Mouse (Mus musculus): ENCODE data around the gene Lama4.

The Lama4 gene

GRCm38 (mm10) chr10:38994719-38995450 lies 29.6 kb downstream of the Lama4 start:
- DNase-seq: no peak

GRCm38 (mm10) chr10:38995896-38996295 lies 30.6 kb downstream of the Lama4 start:
- no peak for DNase-seq

GRCm38 (mm10) chr10:39000951-39001350 lies 35.6 kb downstream of the Lama4 start:
- DNase-seq: no peak

- DNase-seq: no peak
Observed at GRCm38 (mm10) chr10:39002521-39002920, 37.2 kb downstream of the Lama4 start.

GRCm38 (mm10) chr10:39003520-39003919 lies 38.2 kb downstream of the Lama4 start:
- DNase-seq: no peak

- no peak for DNase-seq
Observed at GRCm38 (mm10) chr10:39005494-39005893, 40.2 kb downstream of the Lama4 start.

GRCm38 (mm10) chr10:39006433-39007105 lies 41.3 kb downstream of the Lama4 start:
- DNase-seq: no peak

- no peak for DNase-seq
Observed at GRCm38 (mm10) chr10:39014836-39015235, 49.5 kb downstream of the Lama4 start.

- DNase-seq: no peak
Observed at GRCm38 (mm10) chr10:39017986-39018385, 52.7 kb downstream of the Lama4 start.

- no peak for DNase-seq
Observed at GRCm38 (mm10) chr10:39018635-39019034, 53.3 kb downstream of the Lama4 start.

GRCm38 (mm10) chr10:39023618-39024256 lies 58.4 kb downstream of the Lama4 start:
- no peak for DNase-seq

- no peak for DNase-seq
Observed at GRCm38 (mm10) chr10:39026529-39026928, 61.2 kb downstream of the Lama4 start.

- no peak for DNase-seq
Observed at GRCm38 (mm10) chr10:39027058-39027457, 61.7 kb downstream of the Lama4 start.

GRCm38 (mm10) chr10:39028403-39028802 lies 63.1 kb downstream of the Lama4 start:
- no peak for DNase-seq

- no peak for DNase-seq
Observed at GRCm38 (mm10) chr10:39029297-39030147, 64.2 kb downstream of the Lama4 start.

GRCm38 (mm10) chr10:39030148-39030685 lies 64.9 kb downstream of the Lama4 start:
- DNase-seq: no peak

- DNase-seq: no peak
Observed at GRCm38 (mm10) chr10:39039564-39039963, 74.2 kb downstream of the Lama4 start.

- no peak for DNase-seq
Observed at GRCm38 (mm10) chr10:39040026-39040425, 74.7 kb downstream of the Lama4 start.

GRCm38 (mm10) chr10:39044476-39044995 lies 79.2 kb downstream of the Lama4 start:
- no peak for DNase-seq

- DNase-seq: no peak
Observed at GRCm38 (mm10) chr10:39045111-39045510, 79.8 kb downstream of the Lama4 start.

GRCm38 (mm10) chr10:39047775-39048174 lies 82.5 kb downstream of the Lama4 start:
- no peak for DNase-seq

GRCm38 (mm10) chr10:39049581-39050294 lies 84.4 kb downstream of the Lama4 start:
- DNase-seq: no peak
